Mouse (Mus musculus) E14TG2a.4 (cell line): ENCODE measurements around the gene Taf11.

Experiments
- H3K27me3 ChIP-seq: 2 replicates; pipeline ENCODE4 v1.6.1; 2014; ENCODE audit warnings: low read length, control low read depth; ENCODE audit not compliant: insufficient read depth
- H3K36me3 ChIP-seq: 2 replicates; pipeline ENCODE4 v1.6.1; 2014; ENCODE audit warnings: low read length, control low read depth; ENCODE audit not compliant: insufficient read depth
- H3K4me1 ChIP-seq: replicated peaks from 2 replicates; pipeline ENCODE4 v1.6.1; 2014; ENCODE audit warnings: low read depth, low read length, control low read depth
- H3K4me3 ChIP-seq: replicated peaks from 2 replicates; pipeline ENCODE4 v1.5.1; 2014; ENCODE audit warnings: mild to moderate bottlenecking, low read length
- H3K9me3 ChIP-seq: 2 replicates; pipeline ENCODE4 v1.6.1; 2014; ENCODE audit warnings: low read length, control low read depth
- CTCF ChIP-seq: conservative IDR thresholded peaks from 2 replicates; pipeline ENCODE4 v1.5.1; 2014; ENCODE audit warnings: low read length
- NANOG ChIP-seq: IDR thresholded peaks from 2 replicates; pipeline ENCODE4 v1.6.1; 2014; ENCODE audit warnings: borderline replicate concordance, low read length, mixed read lengths
- POU5F1 ChIP-seq: IDR thresholded peaks from 2 replicates; pipeline ENCODE4 v1.6.1; 2014; ENCODE audit warnings: low read length, borderline replicate concordance

Gene Taf11

GRCm38 (mm10) chr17:27856265-27856797, 53.3 kb downstream of the Taf11 start, which contains the start of gene Uhrf1bp1:
Gene Uhrf1bp1 (plus strand): TSS chr17:27856441.
- peak within 1 kb of the TSS; percentile 99 for H3K4me3 ChIP-seq
- H3K36me3 ChIP-seq: peaks cover 32% of the 10 kb centered on the region
- no peak for TF ChIP-seq CTCF
- no peak for TF ChIP-seq NANOG
- no peak for TF ChIP-seq POU5F1

More at GRCm38 (mm10) chr17:27856265-27856797, 53.3 kb downstream of the Taf11 start, which contains the start of gene Uhrf1bp1:
- peaks cover 47% of the 10 kb centered on the region for H3K4me1 ChIP-seq
- H3K27me3 ChIP-seq: peaks cover 19% of the 10 kb centered on the region
- H3K9me3 ChIP-seq: no peaks in the 10 kb centered on the region
